Mouse (Mus musculus): ENCODE measurements around the gene Rbmxl1. TPM values are rescaled to one million over a fixed set of nuclear protein-coding genes. Genes with fewer than 3 reads are reported as not detected.
A peak's percentile ranks its signal among the peaks of the same experiment; 100 is the strongest.
"Not testable (repeated sequence)": the region's sequence is repeated elsewhere in the genome, so short reads cannot be mapped to it uniquely, and the experiment has no call there.

The Rbmxl1 gene
- 344 and 354 TPM in 2 replicates for polyA plus RNA-seq (2016; fragmentation: Nextera tagmentation; extraction: Ambion mirVana)

GRCm38 (mm10) chr8:78508719-78509272 lies at the start of gene Rbmxl1:
Gene Rbmxl1 (minus strand): TSS chr8:78508898.
- Histone ChIP-seq H3K9ac (replicated peaks) (peak within 1 kb of the TSS; percentile 99), H3K4me3 (replicated peaks) (peak within 1 kb of the TSS; percentile 88), H3K4me1 (replicated peaks) (peaks cover 8% of the 10 kb centered on the region), H3K4me2 (peak within 1 kb of the TSS; percentile 76), H3K27ac (peak within 1 kb of the TSS; percentile 95), H3K9me3 (peaks cover 9% of the 10 kb centered on the region), H3K36me3 (peaks cover 36% of the 10 kb centered on the region), H3K27me3 (no peaks in the 10 kb centered on the region)
- ATAC-seq (ENCODE audit: insufficient number of reproducible peaks, insufficient read depth, low FRiP score, low TSS enrichment, low read depth), result peak; percentile 86
- WGBS, result under 1% methylated on average over 69 of the region's 70 CpGs

- WGBS, result 66% methylated on average over 11 of the region's 11 CpGs
- Histone ChIP-seq H3K27ac (no peak overlapping the region), H3K9me3 (no peaks in the 10 kb centered on the region), H3K4me1 (replicated peaks) (0 out of 2 replicates have a peak, but pooled peaks cover 3% of the 10 kb centered on the region), H3K4me3 (replicated peaks) (no peak overlapping the region), H3K9ac (replicated peaks) (no peak overlapping the region), H3K4me2 (no peak overlapping the region), H3K36me3 (no peaks in the 10 kb centered on the region; the same call in 1 of the 2 replicates), H3K27me3 (no peaks in the 10 kb centered on the region)
- no peak for ATAC-seq (ENCODE audit: insufficient number of reproducible peaks, insufficient read depth, low FRiP score, low TSS enrichment, low read depth)
Observed at GRCm38 (mm10) chr8:78556773-78557434, 48.2 kb upstream of the Rbmxl1 start.

- no peak for ATAC-seq (ENCODE audit: insufficient number of reproducible peaks, insufficient read depth, low FRiP score, low TSS enrichment, low read depth)
Observed at GRCm38 (mm10) chr8:78555817-78556216, 47.1 kb upstream of the Rbmxl1 start.

GRCm38 (mm10) chr8:78550752-78551134 lies 42.0 kb upstream of the Rbmxl1 start:
- Histone ChIP-seq H3K4me3 (replicated peaks) (no peak overlapping the region), H3K4me2 (no peak overlapping the region), H3K27ac (no peak overlapping the region), H3K4me1 (replicated peaks) (peaks cover 9% of the 10 kb centered on the region; the same call in 1 of the 2 replicates), H3K9me3 (no peaks in the 10 kb centered on the region), H3K36me3 (no peaks in the 10 kb centered on the region; the same call in 1 of the 2 replicates), H3K9ac (replicated peaks) (no peak overlapping the region), H3K27me3 (no peaks in the 10 kb centered on the region)
- 63% methylated on average over 2 of the region's 2 CpGs for WGBS
- no peak for ATAC-seq (ENCODE audit: insufficient number of reproducible peaks, insufficient read depth, low FRiP score, low TSS enrichment, low read depth)

More at GRCm38 (mm10) chr8:78555817-78556216, 47.1 kb upstream of the Rbmxl1 start:
- Histone ChIP-seq H3K4me3 (replicated peaks) (no peak overlapping the region), H3K27me3 (no peaks in the 10 kb centered on the region), H3K36me3 (no peaks in the 10 kb centered on the region; the same call in 1 of the 2 replicates), H3K4me2 (no peak overlapping the region), H3K9me3 (no peaks in the 10 kb centered on the region), H3K4me1 (replicated peaks) (0 out of 2 replicates have a peak, but pooled peaks cover 5% of the 10 kb centered on the region), H3K9ac (replicated peaks) (no peak overlapping the region), H3K27ac (no peak overlapping the region)
- 87% methylated on average over 4 of the region's 4 CpGs for WGBS

- H3K4me3 ChIP-seq (replicated peaks), result no peak overlapping the region
- H3K4me2 ChIP-seq, result no peak overlapping the region
- H3K9ac ChIP-seq (replicated peaks), result no peak overlapping the region
- WGBS, result 55% methylated on average over 10 of the region's 10 CpGs
- peaks cover 9% of the 10 kb centered on the region; the same call in 1 of the 2 replicates for H3K4me1 ChIP-seq (replicated peaks)
- no peak for ATAC-seq (ENCODE audit: insufficient number of reproducible peaks, insufficient read depth, low FRiP score, low TSS enrichment, low read depth)
- H3K9me3 ChIP-seq, result no peaks in the 10 kb centered on the region
- H3K27ac ChIP-seq, result no peak overlapping the region
- no peaks in the 10 kb centered on the region for H3K27me3 ChIP-seq
- no peaks in the 10 kb centered on the region; the same call in 1 of the 2 replicates for H3K36me3 ChIP-seq
Observed at GRCm38 (mm10) chr8:78549971-78550751, 41.5 kb upstream of the Rbmxl1 start.

- H3K9me3 ChIP-seq; H3K4me1 ChIP-seq (replicated peaks); H3K4me2 ChIP-seq; H3K27me3 ChIP-seq; H3K9ac ChIP-seq (replicated peaks); H3K27ac ChIP-seq; H3K4me3 ChIP-seq (replicated peaks); ATAC-seq (ENCODE audit: insufficient number of reproducible peaks, insufficient read depth, low FRiP score, low TSS enrichment, low read depth): not testable (repeated sequence)
- WGBS, result 60% methylated on average over 10 of the region's 14 CpGs
- peaks cover 21% of the 10 kb centered on the region for H3K36me3 ChIP-seq
Observed at GRCm38 (mm10) chr8:78545153-78545817, 36.6 kb upstream of the Rbmxl1 start.

- ATAC-seq (ENCODE audit: insufficient number of reproducible peaks, insufficient read depth, low FRiP score, low TSS enrichment, low read depth), result no peak
- Histone ChIP-seq H3K9me3 (no peaks in the 10 kb centered on the region), H3K36me3 (peaks cover 22% of the 10 kb centered on the region), H3K4me1 (replicated peaks) (no peaks in the 10 kb centered on the region), H3K9ac (replicated peaks) (no peak overlapping the region), H3K27ac (no peak overlapping the region), H3K27me3 (no peaks in the 10 kb centered on the region), H3K4me2 (no peak overlapping the region), H3K4me3 (replicated peaks) (no peak overlapping the region)
- 35% methylated on average over 2 of the region's 2 CpGs for WGBS
Observed at GRCm38 (mm10) chr8:78544545-78544944, 35.8 kb upstream of the Rbmxl1 start.

- no peak overlapping the region for H3K4me2 ChIP-seq
- no peak for ATAC-seq (ENCODE audit: insufficient number of reproducible peaks, insufficient read depth, low FRiP score, low TSS enrichment, low read depth)
- H3K4me1 ChIP-seq (replicated peaks), result no peaks in the 10 kb centered on the region
- no peak overlapping the region for H3K27ac ChIP-seq
- no peak overlapping the region for H3K9ac ChIP-seq (replicated peaks)
- H3K36me3 ChIP-seq, result peaks cover 22% of the 10 kb centered on the region
- no peaks in the 10 kb centered on the region for H3K27me3 ChIP-seq
- no peak overlapping the region for H3K4me3 ChIP-seq (replicated peaks)
- no peaks in the 10 kb centered on the region for H3K9me3 ChIP-seq
- 17% methylated on average over 1 of the region's 1 CpGs for WGBS
Observed at GRCm38 (mm10) chr8:78543621-78544020, 34.9 kb upstream of the Rbmxl1 start.

- not testable (repeated sequence) for ATAC-seq (ENCODE audit: insufficient number of reproducible peaks, insufficient read depth, low FRiP score, low TSS enrichment, low read depth); H3K4me1 ChIP-seq (replicated peaks); H3K27ac ChIP-seq; H3K9me3 ChIP-seq; H3K9ac ChIP-seq (replicated peaks); H3K27me3 ChIP-seq; H3K4me3 ChIP-seq (replicated peaks); H3K4me2 ChIP-seq
- 92% methylated on average over 3 of the region's 6 CpGs for WGBS
- H3K36me3 ChIP-seq, result peaks cover 32% of the 10 kb centered on the region
Observed at GRCm38 (mm10) chr8:78542670-78543069, 34.0 kb upstream of the Rbmxl1 start.

- H3K9me3 ChIP-seq, result no peaks in the 10 kb centered on the region
- no peak overlapping the region for H3K9ac ChIP-seq (replicated peaks)
- H3K27me3 ChIP-seq, result no peaks in the 10 kb centered on the region
- peaks cover 42% of the 10 kb centered on the region for H3K36me3 ChIP-seq
- no peaks in the 10 kb centered on the region for H3K4me1 ChIP-seq (replicated peaks)
- H3K4me2 ChIP-seq, result no peak overlapping the region
- ATAC-seq (ENCODE audit: insufficient number of reproducible peaks, insufficient read depth, low FRiP score, low TSS enrichment, low read depth), result no peak
- H3K4me3 ChIP-seq (replicated peaks), result no peak overlapping the region
- no peak overlapping the region for H3K27ac ChIP-seq
- 91% methylated on average over 3 of the region's 3 CpGs for WGBS
Observed at GRCm38 (mm10) chr8:78537795-78538194, 29.1 kb upstream of the Rbmxl1 start.

GRCm38 (mm10) chr8:78536716-78537115 lies 28.0 kb upstream of the Rbmxl1 start:
- Histone ChIP-seq H3K27ac (no peak overlapping the region), H3K27me3 (no peaks in the 10 kb centered on the region), H3K4me1 (replicated peaks) (no peaks in the 10 kb centered on the region), H3K36me3 (peaks cover 46% of the 10 kb centered on the region), H3K9ac (replicated peaks) (no peak overlapping the region), H3K4me2 (no peak overlapping the region), H3K9me3 (no peaks in the 10 kb centered on the region), H3K4me3 (replicated peaks) (no peak overlapping the region)
- 78% methylated on average over 5 of the region's 5 CpGs for WGBS
- ATAC-seq (ENCODE audit: insufficient number of reproducible peaks, insufficient read depth, low FRiP score, low TSS enrichment, low read depth), result no peak
